In genomic region chr5:115193226-115193625, GRCm38 (mm10) we compare ENCODE assay signal across 8 mouse cellular contexts. TPM values are rescaled to one million over a fixed set of nuclear protein-coding genes. Genes with fewer than 3 reads are reported as not detected.
DNase-seq lines count a peak whose midpoint lies in the region; ATAC-seq and TF ChIP-seq lines count a peak whose summit lies in the region.

No protein-coding gene starts in this region.

- H3K27me3 ChIP-seq in embryonic facial prominence, embryonic 12.5 days = peaks cover 69% of the 10 kb centered on the region
- H3K27me3 ChIP-seq in heart, postnatal 0 days (ENCODE audit: control insufficient read depth, insufficient read depth, low read length) = peaks cover 65% of the 10 kb centered on the region

- H3K36me3 ChIP-seq in embryonic facial prominence, embryonic 12.5 days = no peaks in the 10 kb centered on the region
- no peaks in the 10 kb centered on the region for H3K36me3 ChIP-seq in heart, postnatal 0 days (replicated peaks; ENCODE audit: control insufficient read depth, insufficient read depth, low read length)

- DNase-seq in adrenal gland, adult (ENCODE audit: inconsistent age in 2 of 2, low spot score in 1 of 2) = peak; percentile 86 to 93
- no peak for DNase-seq in heart, postnatal 0 days (ENCODE audit: low spot score)
- peak; percentile 84 for DNase-seq in kidney, postnatal 14 days
- peak; percentile 67 to 68 for DNase-seq in lung, postnatal 4 days
- peak; percentile 72 for DNase-seq in right cerebral cortex, postnatal 25 days
- no peak for DNase-seq in layer of hippocampus, adult 9-10 months (ENCODE audit: low spot score)

- peak overlapping the region; percentile 62 for H3K9ac ChIP-seq in embryonic facial prominence, embryonic 12.5 days
- H3K9ac ChIP-seq in heart, postnatal 0 days (replicated peaks; ENCODE audit: low read depth, low read length) = 0 out of 2 replicates have a peak overlapping the region, but pooled peaks have one; percentile 4

- peak overlapping the region; percentile 100 for H3K4me2 ChIP-seq in embryonic facial prominence, embryonic 12.5 days (replicated peaks)
- H3K4me2 ChIP-seq in heart, postnatal 0 days (ENCODE audit: low read depth, low read length) = peak overlapping the region; percentile 94

- ATAC-seq in CD4-positive, CD25-positive, alpha-beta regulatory T cell, adult 4 months = peak; percentile 70
- no peak for ATAC-seq in embryonic facial prominence, embryonic 12.5 days (ENCODE audit: insufficient number of reproducible peaks, insufficient read depth, low FRiP score, low TSS enrichment)
- ATAC-seq in heart, postnatal 0 days (ENCODE audit: insufficient read depth, low read depth) = peak; percentile 73

- no peaks in the 10 kb centered on the region for H3K9me3 ChIP-seq in embryonic facial prominence, embryonic 12.5 days
- H3K9me3 ChIP-seq in heart, postnatal 0 days (replicated peaks; ENCODE audit: control insufficient read depth, low read length) = no peaks in the 10 kb centered on the region

- H3K4me3 ChIP-seq in embryonic facial prominence, embryonic 12.5 days = peak overlapping the region; percentile 64
- H3K4me3 ChIP-seq in heart, postnatal 0 days (ENCODE audit: low read depth, low read length) = peak overlapping the region; percentile 60

- TF ChIP-seq EP300 in heart, postnatal 0 days (IDR thresholded peaks at IDR 0.05; ENCODE audit: low read depth) = no peak

- no peak for TF ChIP-seq CTCF in heart, postnatal 0 days (IDR thresholded peaks at IDR 0.05; ENCODE audit: low read depth)

- no peak overlapping the region for H3K27ac ChIP-seq in embryonic facial prominence, embryonic 12.5 days
- no peak overlapping the region for H3K27ac ChIP-seq in heart, postnatal 0 days (ENCODE audit: low read depth)

- WGBS in embryonic facial prominence, embryonic 12.5 days = under 1% methylated on average over 34 of the region's 34 CpGs
- WGBS in heart, postnatal 0 days = under 1% methylated on average over 24 of the region's 34 CpGs

- H3K4me1 ChIP-seq in embryonic facial prominence, embryonic 12.5 days = peaks cover 28% of the 10 kb centered on the region
- peaks cover 10% of the 10 kb centered on the region for H3K4me1 ChIP-seq in heart, postnatal 0 days (ENCODE audit: control insufficient read depth, insufficient read depth)

RNA-seq across cellular contexts. Expression of gene Cabp1, which starts 1.0 kb away (rescaled TPM):
- not detected for polyA plus RNA-seq in CD4-positive, CD25-positive, alpha-beta regulatory T cell, adult 4 months (2017; shearing (Covaris generic))
- 2.6 and 4.7 TPM in 2 replicates for polyA plus RNA-seq in embryonic facial prominence, embryonic 12.5 days (2016; fragmentation: Nextera tagmentation; extraction: Ambion mirVana)
- total RNA-seq in heart, postnatal 0 days (2014; rRNA removed; ENCODE audit: low replicate concordance) = 0.39 and 4.1 TPM in 2 replicates
- 0.78 and 0.96 TPM in 2 replicates for polyA plus RNA-seq in heart, postnatal 0 days (2015; fragmentation: Nextera tagmentation; extraction: Ambion mirVana)

RNA-seq across cellular contexts. Expression of gene Mlec, which starts 35.2 kb away (rescaled TPM):
- 10 to 100 TPM; 28.9 to 37.0 TPM for polyA plus RNA-seq in CD4-positive, CD25-positive, alpha-beta regulatory T cell, adult 4 months (2017; shearing (Covaris generic))
- polyA plus RNA-seq in embryonic facial prominence, embryonic 12.5 days (2016; fragmentation: Nextera tagmentation; extraction: Ambion mirVana) = 82.1 and 86.6 TPM in 2 replicates
- 68.4 and 74.8 TPM in 2 replicates for total RNA-seq in heart, postnatal 0 days (2014; rRNA removed; ENCODE audit: low replicate concordance)
- 20.4 and 21.1 TPM in 2 replicates for polyA plus RNA-seq in heart, postnatal 0 days (2015; fragmentation: Nextera tagmentation; extraction: Ambion mirVana)

RNA-seq across cellular contexts. Expression of gene Pop5, which starts 42.4 kb away (rescaled TPM):
- polyA plus RNA-seq in CD4-positive, CD25-positive, alpha-beta regulatory T cell, adult 4 months (2017; shearing (Covaris generic)) = 100 to 1,000 TPM in 1 of 2 experiments, 10 to 100 TPM in 1; 84.0 to 114 TPM
- 82.1 and 93.4 TPM in 2 replicates for polyA plus RNA-seq in embryonic facial prominence, embryonic 12.5 days (2016; fragmentation: Nextera tagmentation; extraction: Ambion mirVana)
- 41.1 and 71.6 TPM in 2 replicates for total RNA-seq in heart, postnatal 0 days (2014; rRNA removed; ENCODE audit: low replicate concordance)
- 57.9 and 65.9 TPM in 2 replicates for polyA plus RNA-seq in heart, postnatal 0 days (2015; fragmentation: Nextera tagmentation; extraction: Ambion mirVana)

RNA-seq across cellular contexts. Expression of gene Unc119b, which starts 58.5 kb away (rescaled TPM):
- polyA plus RNA-seq in CD4-positive, CD25-positive, alpha-beta regulatory T cell, adult 4 months (2017; shearing (Covaris generic)) = 10 to 100 TPM; 16.1 to 16.4 TPM
- polyA plus RNA-seq in embryonic facial prominence, embryonic 12.5 days (2016; fragmentation: Nextera tagmentation; extraction: Ambion mirVana) = 56.0 and 56.3 TPM in 2 replicates
- 17.0 and 25.9 TPM in 2 replicates for total RNA-seq in heart, postnatal 0 days (2014; rRNA removed; ENCODE audit: low replicate concordance)
- 10.6 and 11.7 TPM in 2 replicates for polyA plus RNA-seq in heart, postnatal 0 days (2015; fragmentation: Nextera tagmentation; extraction: Ambion mirVana)

Comparison
In these comparisons a context has a peak if more than half of its experiments do, and no peak if none do; other contexts are left out.
1. DNase-seq: peak in adrenal gland, adult (2 of 2), kidney, postnatal 14 days (single experiment), lung, postnatal 4 days (2 of 2) and right cerebral cortex, postnatal 25 days (single experiment); none in heart, postnatal 0 days (single experiment) and layer of hippocampus, adult 9-10 months (single experiment).